Mouse (Mus musculus) forebrain, embryonic 15.5 days (tissue): ENCODE measurements around the gene Gm6367. TPM values are rescaled to one million over a fixed set of nuclear protein-coding genes. Genes with fewer than 3 reads are reported as not detected.
"Not testable (repeated sequence)": the region's sequence is repeated elsewhere in the genome, so short reads cannot be mapped to it uniquely, and the experiment has no call there.

Experiments used
- ATAC-seq: fragments of 200-750 bp; cut with Nextera tagmentation; replicated peaks from 2 replicates; pipeline ENCODE4 v1.8.0; 2017; ENCODE audit warnings: mild to moderate bottlenecking, moderate TSS enrichment, moderate library complexity
- H3K27ac ChIP-seq: fragments of 300-500 bp; sonication (generic); replicated peaks from 2 replicates; pipeline ENCODE4 v1.5.1; 2015; ENCODE audit warnings: mild to moderate bottlenecking, inconsistent platforms
- H3K27me3 ChIP-seq: fragments of 300-500 bp; sonication (generic); 2 replicates; pipeline ENCODE4 v1.6.1; 2015; ENCODE audit warnings: inconsistent platforms
- H3K36me3 ChIP-seq: fragments of 300-500 bp; sonication (generic); 2 replicates; pipeline ENCODE4 v1.6.1; 2015; ENCODE audit warnings: mild to moderate bottlenecking, inconsistent platforms
- H3K4me1 ChIP-seq: fragments of 300-500 bp; sonication (generic); 2 replicates; pipeline ENCODE4 v1.6.1; 2015; ENCODE audit warnings: inconsistent platforms
- H3K4me2 ChIP-seq: fragments of 300-500 bp; sonication (generic); replicated peaks from 2 replicates; pipeline ENCODE4 v1.6.1; 2015; ENCODE audit warnings: mild to moderate bottlenecking, inconsistent platforms
- H3K4me3 ChIP-seq: fragments of 300-500 bp; sonication (generic); 2 replicates; pipeline ENCODE4 v1.5.1; 2015; ENCODE audit warnings: mild to moderate bottlenecking, inconsistent platforms
- H3K9ac ChIP-seq: fragments of 300-500 bp; sonication (generic); replicated peaks from 2 replicates; pipeline ENCODE4 v1.6.1; 2015; ENCODE audit warnings: mild to moderate bottlenecking, inconsistent platforms
- H3K9me3 ChIP-seq: fragments of 300-500 bp; sonication (generic); 2 replicates; pipeline ENCODE4 v1.6.1; 2016; ENCODE audit warnings: inconsistent platforms
- WGBS: fragments of 180-500 bp; shearing (Covaris S2); methylation state at CpG from one replicate; pipeline ENCODE4 v1.1.7; 2015; ENCODE audit warnings: mixed read lengths; 5-methylcytosine and 5-hydroxymethylcytosine counted together
- polyA plus RNA-seq: library from polyadenylated mRNA; unstranded; fragments of >200 nt; fragmentation: Nextera tagmentation; extraction: Ambion mirVana; gene quantifications from 2 replicates; pipeline ENCODE4 v1.2.1, GENCODE M21; 2015

The Gm6367 gene
- not detected in 2 replicates for polyA plus RNA-seq

- not testable (repeated sequence) for H3K4me1 ChIP-seq, ATAC-seq, H3K9ac ChIP-seq, H3K27ac ChIP-seq, H3K9me3 ChIP-seq, H3K4me3 ChIP-seq, H3K27me3 ChIP-seq, H3K36me3 ChIP-seq, H3K4me2 ChIP-seq
- WGBS, result no CpG with 5 or more reads among the region's 2 CpGs
Measured at GRCm38 (mm10) chr5:94988326-94988725, at the start of gene Gm6367. TSS of gene Gm6367 (plus strand) at chr5:94988626.

Other genes with a start within 250 kb of the Gm6367 start
- not detected in 2 replicates for gene Gm3183, start 123.2 kb upstream of the Gm6367 start, polyA plus RNA-seq
- not detected in 2 replicates for gene Gm7942, start 118.3 kb downstream of the Gm6367 start, polyA plus RNA-seq
- gene Gm16513, start 194.0 kb downstream of the Gm6367 start, polyA plus RNA-seq, result not detected in 2 replicates